Comparison of ENCODE assay signal across 11 mouse cellular contexts in genomic region chr11:21402481-21403254, GRCm38 (mm10). TPM values are rescaled to one million over a fixed set of nuclear protein-coding genes. Genes with fewer than 3 reads are reported as not detected.
A peak's percentile ranks its signal among the peaks of the same experiment; 100 is the strongest.
DNase-seq lines count a peak whose midpoint lies in the region; TF ChIP-seq lines count a peak whose summit lies in the region.
"Had no signal": no experiment of that assay in that cellular context is flagged by ENCODE, and none has a peak within 500 bp of the region (broad histone marks: within the 10 kb centered on the region; RNA-seq: fewer than 3 reads in every experiment).

No protein-coding gene starts in this region.

- TF ChIP-seq EP300 in heart, adult 2 months (IDR thresholded peaks at IDR 0.05; ENCODE audit: insufficient read depth, low read depth, low read length) = no peak

- no peak overlapping the region for H3K4me3 ChIP-seq in heart, adult 2 months
- H3K4me3 ChIP-seq in C2C12 (ENCODE audit: insufficient read depth, poor library complexity, severe bottlenecking) = no peak overlapping the region
- no peak overlapping the region for H3K4me3 ChIP-seq in macrophage (ENCODE audit: inconsistent target)
- H3K4me3 ChIP-seq: limb, embryonic 15.5 days had no signal

- H3K27me3 ChIP-seq in heart, adult 2 months (ENCODE audit: control insufficient read depth, insufficient read depth, low read length) = no peaks in the 10 kb centered on the region
- H3K27me3 ChIP-seq in C2C12 (ENCODE audit: control insufficient read depth, insufficient read depth, insufficient read length) = no peaks in the 10 kb centered on the region
- H3K27me3 ChIP-seq: limb, embryonic 15.5 days had no signal

- no peak for TF ChIP-seq POLR2A in heart, adult 2 months (IDR thresholded peaks at IDR 0.05; ENCODE audit: insufficient read depth, low read depth, low read length)

- no peaks in the 10 kb centered on the region for H3K36me3 ChIP-seq in heart, adult 2 months (ENCODE audit: control insufficient read depth, insufficient read depth, low read length)
- no peaks in the 10 kb centered on the region for H3K36me3 ChIP-seq in C2C12 (ENCODE audit: control insufficient read depth, insufficient read depth)
- H3K36me3 ChIP-seq in macrophage (ENCODE audit: inconsistent target) = no peaks in the 10 kb centered on the region
- H3K36me3 ChIP-seq: limb, embryonic 15.5 days had no signal

- H3ac ChIP-seq in C2C12 (ENCODE audit: control insufficient read depth, insufficient read length, low read depth) = no peak overlapping the region

- 55% methylated on average over 5 of the region's 5 CpGs for WGBS in heart, adult 2 months
- 14% methylated on average over 5 of the region's 5 CpGs for WGBS in macrophage (ENCODE audit: missing documents)

- H3K4me1 ChIP-seq in heart, adult 2 months (ENCODE audit: control insufficient read depth, insufficient read depth, low read length) = no peaks in the 10 kb centered on the region; the same call in none of the 2 replicates

- no peak overlapping the region for H3K27ac ChIP-seq in heart, adult 2 months
- H3K27ac ChIP-seq in macrophage = peak overlapping the region; percentile 40
- H3K27ac ChIP-seq: limb, embryonic 15.5 days had no signal

- no peak overlapping the region for H3K9ac ChIP-seq in heart, adult 2 months (ENCODE audit: low read depth, low read length)
- H3K9ac ChIP-seq: limb, embryonic 15.5 days had no signal

- peak; percentile 22 for DNase-seq in heart, adult 8-10 months (ENCODE audit: low spot score)
- no peak for DNase-seq in heart, adult 2 months
- peak; percentile 59 for DNase-seq in fibroblast of lung, adult 2 months (ENCODE audit: low read depth)
- no peak for DNase-seq in Muller cell, postnatal 12 days (ENCODE audit: inconsistent ontology term)
- DNase-seq in retina, embryonic 14.5 days (ENCODE audit: low spot score) = no peak
- no peak for DNase-seq in spleen, postnatal 14 days (ENCODE audit: low spot score in 2 of 2)
- DNase-seq: cerebellum, adult 9-10 months; right cerebral cortex, postnatal 4 days had no signal

- H3K79me3 ChIP-seq in C2C12 (ENCODE audit: low read depth) = no peaks in the 10 kb centered on the region

- no peak for TF ChIP-seq CTCF in heart, adult 2 months (IDR thresholded peaks at IDR 0.05)
- TF ChIP-seq CTCF in C2C12 (IDR thresholded peaks at IDR 0.05; ENCODE audit: control insufficient read depth, insufficient read depth, insufficient read length) = no peak

- H3K79me2 ChIP-seq in heart, adult 2 months (replicated peaks; ENCODE audit: control insufficient read depth, insufficient read depth, low read length) = no peaks in the 10 kb centered on the region
- no peaks in the 10 kb centered on the region for H3K79me2 ChIP-seq in C2C12 (ENCODE audit: control insufficient read depth, insufficient read depth)
- H3K79me2 ChIP-seq in macrophage (ENCODE audit: inconsistent target) = no peaks in the 10 kb centered on the region

- intact Hi-C loops in heart, adult 2 months (cut with DNase I) = no loop called here

TF ChIP-seq in C2C12, 6 proteins besides CTCF, POLR2A, EP300 and RAD21:
- TF ChIP-seq MAX (IDR thresholded peaks at IDR 0.05) (no peak), CEBPB (IDR thresholded peaks at IDR 0.05; ENCODE audit: low read depth) (peak; percentile 58)

RNA-seq across cellular contexts. Expression of gene Ugp2, which starts 31.7 kb away (rescaled TPM):
- total RNA-seq in heart, adult 8-10 months (2022) = 100 to 1,000 TPM; 208 to 263 (median 234) TPM
- total RNA-seq in heart, adult 2 months (2021) = 100 to 1,000 TPM; 214 to 235 TPM
- polyA plus RNA-seq in heart, adult 2 months (2012; rRNA removed) = 34.0 and 74.8 TPM in 2 replicates
- polyA plus RNA-seq in C2C12 (2012; fragmentation: generic; extraction: Trizol) (11.6 TPM), macrophage (2018) (77.9 to 116 TPM (median 101 TPM) in 3 replicates)
- 10 to 100 TPM in 25 of 26 experiments, 1 to 10 TPM in 1; 9.8 to 45.6 (median 26.3) TPM for total RNA-seq in macrophage (2018; cell fraction: chromatin; rRNA removed)
- total RNA-seq in macrophage (2018; cell fraction: cytosol; rRNA removed) = 10 to 100 TPM; 67.6 to 89.7 (median 79.7) TPM
- total RNA-seq in macrophage (2018; cell fraction: nucleus; rRNA removed) = 10 to 100 TPM; 23.3 to 47.2 (median 35.3) TPM

Comparison
In these comparisons a context has a peak if more than half of its experiments do, and no peak if none do; other contexts are left out.
1. DNase-seq: peak in heart, adult 8-10 months (single experiment) and fibroblast of lung, adult 2 months (single experiment); none in heart, adult 2 months (0 of 2), Muller cell, postnatal 12 days (single experiment), retina, embryonic 14.5 days (single experiment) and spleen, postnatal 14 days (0 of 2).